Mouse (Mus musculus) limb, embryonic 14.5 days (tissue): ENCODE measurements around the gene Stard13. TPM values are rescaled to one million over a fixed set of nuclear protein-coding genes. Genes with fewer than 3 reads are reported as not detected.

ENCODE experiments used
- ATAC-seq: fragments of 200-750 bp; cut with Nextera tagmentation; 2 replicates; pipeline ENCODE4 v1.8.0; 2017; ENCODE audit warnings: low read depth, moderate number of reproducible peaks, moderate TSS enrichment; ENCODE audit not compliant: low FRiP score
- DNase-seq: peaks from one replicate; pipeline ENCODE4 v3.0.0-alpha.2; 2015; ENCODE audit warnings: low spot score
- H3K27ac ChIP-seq: fragments of 300-500 bp; sonication (generic); replicated peaks from 2 replicates; pipeline ENCODE4 v1.5.1; 2014; ENCODE audit warnings: low read depth, mild to moderate bottlenecking, low read length, moderate library complexity, mixed read lengths
- H3K27me3 ChIP-seq: fragments of 300-500 bp; sonication (generic); 2 replicates; pipeline ENCODE4 v1.6.1; 2014; ENCODE audit warnings: low read length, mixed read lengths; ENCODE audit not compliant: control insufficient read depth, insufficient read depth
- H3K36me3 ChIP-seq: fragments of 300-500 bp; sonication (generic); 2 replicates; pipeline ENCODE4 v1.6.1; 2014; ENCODE audit warnings: mild to moderate bottlenecking, low read length, moderate library complexity, mixed read lengths; ENCODE audit not compliant: control insufficient read depth, insufficient read depth
- H3K4me1 ChIP-seq: fragments of 300-500 bp; sonication (generic); 2 replicates; pipeline ENCODE4 v1.6.1; 2014; ENCODE audit warnings: antibody characterized with exemption, low read length, mixed read lengths; ENCODE audit not compliant: control insufficient read depth, insufficient read depth
- H3K4me2 ChIP-seq: fragments of 300-500 bp; sonication (generic); replicated peaks from 2 replicates; pipeline ENCODE4 v1.6.1; 2014; ENCODE audit warnings: low read depth, mild to moderate bottlenecking, low read length, moderate library complexity; ENCODE audit not compliant: severe bottlenecking
- H3K4me3 ChIP-seq: fragments of 300-500 bp; sonication (generic); replicated peaks from 2 replicates; pipeline ENCODE4 v1.5.1; 2014; ENCODE audit warnings: low read length
- H3K9ac ChIP-seq: fragments of 300-500 bp; sonication (generic); 2 replicates; pipeline ENCODE4 v1.6.1; 2014; ENCODE audit warnings: mild to moderate bottlenecking, low read depth, low read length, moderate library complexity; ENCODE audit not compliant: severe bottlenecking
- H3K9me3 ChIP-seq: fragments of 300-500 bp; sonication (generic); 2 replicates; pipeline ENCODE4 v1.6.1; 2016; ENCODE audit warnings: low read length; ENCODE audit not compliant: control insufficient read depth
- POLR2A ChIP-seq: fragments of 200-500 bp; IDR thresholded peaks from 2 replicates; pipeline ENCODE4 v1.8.0; 2012; ENCODE audit warnings: inconsistent platforms, mild to moderate bottlenecking, moderate library complexity, borderline replicate concordance; ENCODE audit not compliant: insufficient read depth, insufficient read length; ENCODE audit errors: extremely low read depth
- WGBS: fragments of 180-500 bp; shearing (Covaris S2); extraction: QIAGEN DNeasy Blood & Tissue Kit; methylation state at CpG from one replicate; pipeline ENCODE4 v1.1.7; 2014; 5-methylcytosine and 5-hydroxymethylcytosine counted together
- polyA plus RNA-seq, 2 experiments: library from polyadenylated mRNA; depleted of rRNA in 1 of 2; stranded (reverse) in 1 of 2; unstranded in 1 of 2; fragments of >200 nt; fragmentation: Nextera tagmentation in 1 of 2; extraction: Ambion mirVana in 1 of 2; gene quantifications; 2 replicates each; pipeline versions ENCODE4 v1.2.1 to v1.2.3; 2012 to 2014

Stard13 gene
- polyA plus RNA-seq, 2 experiments = 9.0 to 17.5 TPM

DNA sequence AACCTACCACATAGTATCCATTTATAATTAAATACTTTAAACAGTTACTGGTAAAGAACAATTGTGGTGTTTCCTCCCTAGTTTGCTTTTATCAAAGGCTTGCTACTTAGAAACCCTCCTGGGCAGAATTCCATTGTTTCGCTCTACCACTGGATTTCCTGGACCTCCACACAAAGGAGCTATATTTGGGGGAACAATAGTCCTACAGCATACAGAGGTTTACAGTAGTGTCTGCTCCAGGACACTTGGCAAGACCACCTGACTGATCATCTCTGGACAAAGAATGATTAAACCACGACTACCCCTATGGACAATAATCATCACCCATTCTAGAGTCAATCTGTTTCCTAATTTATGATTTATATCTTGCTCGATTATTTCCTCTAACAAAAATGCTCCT lies 34.4 kb downstream of the Stard13 start:
- Histone ChIP-seq H3K4me1 (no peaks in the 10 kb centered on the region; the same call in 1 of the 2 replicates), H3K9me3 (no peaks in the 10 kb centered on the region), H3K27me3 (no peaks in the 10 kb centered on the region), H3K27ac (no peak overlapping the region), H3K4me3 (no peak overlapping the region), H3K36me3 (no peaks in the 10 kb centered on the region), H3K9ac (no peak overlapping the region), H3K4me2 (no peak overlapping the region)
- ATAC-seq (no peak), DNase-seq (no peak)
- no peak for TF ChIP-seq POLR2A
- WGBS = 87% methylated on average over 3 of the region's 3 CpGs

DNA sequence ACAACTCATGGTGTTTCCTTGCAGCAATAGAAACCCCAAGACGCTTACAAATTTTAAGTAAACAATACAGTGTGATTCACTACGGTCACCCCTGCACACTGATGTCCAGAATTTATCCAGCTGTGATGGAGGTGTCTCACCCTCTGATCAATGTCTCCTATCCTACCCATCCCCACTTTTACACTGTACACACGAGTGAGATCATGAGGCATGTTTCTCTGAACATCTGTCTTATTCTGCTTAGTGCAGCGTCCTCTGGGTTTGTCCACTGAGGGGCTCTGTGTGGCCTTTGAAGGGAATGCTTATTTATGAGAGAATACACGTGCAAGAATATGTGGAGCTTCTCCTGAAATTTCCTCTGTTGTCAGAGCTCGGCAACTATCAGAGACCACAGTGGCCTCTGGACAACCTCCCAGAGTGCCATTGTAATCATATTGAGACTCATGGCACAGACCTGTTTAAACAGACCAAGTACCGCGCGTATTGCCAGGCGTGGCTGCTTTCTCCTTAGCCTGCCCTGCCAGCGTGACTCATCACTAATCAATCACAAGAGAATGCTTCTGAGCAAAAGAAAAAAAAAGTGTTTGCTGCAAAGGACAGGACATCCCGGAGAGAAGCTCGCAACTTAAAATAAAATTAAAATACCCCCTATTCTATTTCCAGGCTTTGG lies 36.9 kb downstream of the Stard13 start:
- Histone ChIP-seq H3K4me3 (no peak overlapping the region), H3K4me1 (0 out of 2 replicates have a peak, but pooled peaks cover 2% of the 10 kb centered on the region), H3K9me3 (no peaks in the 10 kb centered on the region), H3K36me3 (no peaks in the 10 kb centered on the region), H3K27me3 (no peaks in the 10 kb centered on the region), H3K27ac (no peak overlapping the region), H3K4me2 (no peak overlapping the region), H3K9ac (no peak overlapping the region)
- no peak for TF ChIP-seq POLR2A
- ATAC-seq = no peak
- 76% methylated on average over 13 of the region's 13 CpGs for WGBS
- no peak for DNase-seq

DNA sequence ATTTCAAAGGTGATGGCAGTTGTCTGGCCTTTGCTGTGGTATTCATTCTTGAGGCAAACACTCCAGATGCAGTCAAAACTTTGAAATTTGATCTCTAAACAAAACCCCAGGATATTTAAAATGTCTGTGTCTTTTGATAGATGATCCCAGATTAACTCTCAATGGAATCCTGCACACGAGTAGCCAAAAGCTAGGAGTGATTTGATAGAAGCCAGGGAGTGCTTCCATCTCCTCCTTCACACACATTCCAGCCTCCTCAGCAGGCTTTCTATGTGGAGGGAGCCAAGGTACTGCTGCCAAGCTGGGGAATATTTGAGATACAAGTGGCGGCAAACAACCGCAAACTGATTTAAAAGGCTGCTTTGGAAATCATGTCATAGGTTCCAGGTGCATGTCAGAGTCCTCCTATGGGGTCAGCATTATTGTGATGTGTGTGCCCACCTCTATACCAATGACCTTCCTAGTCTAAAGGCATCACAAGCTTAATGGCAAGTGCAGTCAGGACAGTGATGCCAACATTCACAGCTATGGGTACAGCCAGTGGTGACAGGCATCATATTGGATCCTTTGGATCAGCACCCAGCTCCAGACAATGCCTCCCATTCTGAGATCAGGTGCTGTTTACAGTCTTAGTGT lies 39.6 kb downstream of the Stard13 start:
- peaks cover 5% of the 10 kb centered on the region; the same call in 1 of the 2 replicates for H3K4me1 ChIP-seq
- no peak overlapping the region for H3K9ac ChIP-seq
- 59% methylated on average over 3 of the region's 3 CpGs for WGBS
- H3K27ac ChIP-seq = no peak overlapping the region
- no peaks in the 10 kb centered on the region for H3K27me3 ChIP-seq
- no peak overlapping the region for H3K4me2 ChIP-seq
- no peak overlapping the region for H3K4me3 ChIP-seq
- DNase-seq (no peak), ATAC-seq (no peak)
- H3K9me3 ChIP-seq = no peaks in the 10 kb centered on the region
- H3K36me3 ChIP-seq = no peaks in the 10 kb centered on the region
- no peak for TF ChIP-seq POLR2A

DNA sequence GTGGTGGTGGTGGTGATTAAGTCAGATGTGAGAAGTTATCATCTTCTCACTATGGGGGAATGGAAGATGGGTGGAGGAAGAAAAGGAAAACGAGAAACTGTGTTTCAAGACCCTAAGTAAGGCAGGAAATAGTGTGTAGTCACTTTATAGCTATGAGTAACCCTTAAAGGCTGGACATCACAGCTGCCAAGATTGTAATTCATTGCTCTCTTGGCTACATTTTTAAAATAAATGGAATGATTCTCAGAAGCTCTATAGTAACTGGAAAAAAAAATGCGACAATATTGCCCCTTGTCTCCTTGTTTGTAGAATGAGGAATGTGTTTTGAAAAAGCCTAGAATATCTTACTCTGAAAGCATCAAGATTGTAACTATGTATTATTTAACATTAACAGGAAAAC lies 41.4 kb downstream of the Stard13 start:
- TF ChIP-seq POLR2A = no peak
- Histone ChIP-seq H3K27me3 (no peaks in the 10 kb centered on the region), H3K36me3 (no peaks in the 10 kb centered on the region), H3K4me2 (no peak overlapping the region), H3K27ac (no peak overlapping the region), H3K4me3 (no peak overlapping the region), H3K4me1 (peaks cover 5% of the 10 kb centered on the region; the same call in 1 of the 2 replicates), H3K9ac (no peak overlapping the region), H3K9me3 (no peaks in the 10 kb centered on the region)
- ATAC-seq (no peak), DNase-seq (no peak)
- 75% methylated on average over 2 of the region's 2 CpGs for WGBS

DNA sequence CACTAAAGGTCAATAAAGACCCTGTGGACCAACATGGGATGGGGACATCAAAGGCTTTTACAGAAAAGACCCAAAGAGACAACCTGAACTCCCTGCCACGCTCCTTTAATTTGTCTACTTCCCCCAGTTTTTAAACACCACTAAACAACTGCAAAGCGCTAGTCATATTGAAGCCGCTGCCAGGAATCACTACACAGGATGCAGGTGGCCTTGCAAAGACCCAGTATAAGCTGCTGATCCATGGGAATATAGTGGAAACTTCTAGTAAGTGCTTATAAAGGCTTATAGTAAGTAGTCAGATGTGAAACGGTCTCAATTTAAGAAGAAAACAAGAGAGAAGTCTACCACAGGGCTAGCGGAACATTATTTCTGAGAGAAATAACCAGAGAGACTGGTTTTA lies 42.9 kb downstream of the Stard13 start:
- H3K9ac ChIP-seq = no peak overlapping the region
- peak overlapping the region; percentile 68 for H3K4me2 ChIP-seq
- DNase-seq = peak; percentile 79
- no peak for TF ChIP-seq POLR2A
- H3K9me3 ChIP-seq = no peaks in the 10 kb centered on the region
- H3K27me3 ChIP-seq = no peaks in the 10 kb centered on the region
- no peaks in the 10 kb centered on the region for H3K36me3 ChIP-seq
- peak; percentile 23; the same call in 1 of the 2 replicates for ATAC-seq
- no peak overlapping the region for H3K4me3 ChIP-seq
- peak overlapping the region; percentile 28 for H3K27ac ChIP-seq
- 41% methylated on average over 5 of the region's 5 CpGs for WGBS
- peaks cover 5% of the 10 kb centered on the region; the same call in 1 of the 2 replicates for H3K4me1 ChIP-seq
